Mouse (Mus musculus) A20 (cell line): Measurements from ENCODE around the gene Clpx.
A peak's percentile ranks its signal among the peaks of the same experiment; 100 is the strongest.

Experiments used
- DNase-seq: peaks from one replicate; pipeline ENCODE4 v3.0.0-alpha.2; 2011; ENCODE audit warnings: low read depth, low spot score

Gene Clpx

DNA sequence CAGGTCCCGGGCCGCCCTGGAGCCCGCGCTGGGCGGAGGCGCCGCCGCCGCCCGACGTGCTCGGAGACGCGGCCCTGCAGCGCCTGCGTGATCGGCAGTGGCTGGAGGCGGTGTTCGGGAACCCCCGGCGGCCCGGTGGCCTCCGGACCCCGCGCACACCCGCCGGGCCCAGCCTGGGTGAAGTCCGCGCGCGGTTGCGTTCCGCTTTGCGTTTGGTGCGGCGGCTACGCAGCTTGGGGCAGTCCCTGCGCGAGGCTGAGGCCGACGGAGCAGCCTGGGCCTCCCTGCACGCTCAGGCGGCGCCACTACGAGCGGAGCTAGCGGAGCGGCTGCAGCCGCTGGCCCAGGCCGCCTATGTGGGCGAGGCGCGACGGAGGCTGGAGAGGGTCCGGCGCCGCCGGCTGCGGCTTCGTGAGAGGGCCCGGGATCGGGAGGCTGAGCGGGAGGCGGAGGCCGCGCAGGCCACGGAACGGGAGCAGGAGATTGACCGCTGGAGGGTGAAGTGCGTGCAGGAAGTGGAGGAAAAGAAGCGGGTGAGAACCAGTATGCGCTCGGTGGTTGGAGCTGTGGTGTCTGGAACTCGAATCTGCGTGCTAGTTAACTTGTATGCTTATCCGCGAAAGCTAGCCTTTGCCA, 52.5 kb downstream of the Clpx start:
- peak; percentile 73 for DNase-seq

DNA sequence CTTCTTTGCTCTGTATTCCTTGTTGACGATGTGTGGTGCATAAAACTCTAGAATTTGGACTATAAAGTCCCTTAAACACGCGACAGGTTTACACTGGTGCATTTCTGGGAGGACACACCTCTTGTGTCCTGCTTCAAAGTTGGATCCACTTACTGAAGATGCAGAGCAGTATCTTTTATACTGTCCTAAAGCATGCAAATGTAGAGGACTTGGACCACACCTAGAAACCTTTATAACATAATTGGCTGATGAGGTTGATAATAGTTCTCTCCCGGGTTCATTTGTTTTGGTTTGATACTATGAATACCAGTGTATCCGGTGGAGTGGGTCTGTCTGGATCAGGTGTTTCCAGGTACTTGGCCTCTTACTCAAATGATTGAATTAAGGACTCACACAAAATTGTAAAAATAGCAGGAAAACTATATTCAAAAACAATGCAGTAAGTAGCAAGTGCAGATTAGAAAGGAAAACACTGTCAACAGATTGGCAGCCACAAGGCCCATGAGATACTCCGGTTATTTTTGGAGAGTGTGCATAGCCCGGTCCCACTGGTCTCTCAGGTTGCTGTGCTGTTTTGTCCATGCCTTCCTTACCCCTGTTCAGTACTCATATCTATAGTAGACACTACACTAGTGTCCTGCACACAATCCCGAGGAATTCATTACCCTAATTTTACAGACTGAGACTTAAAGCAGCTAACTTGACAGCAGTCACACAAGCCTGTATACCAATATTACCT, 53.2 kb downstream of the Clpx start:
- DNase-seq = no peak

DNA sequence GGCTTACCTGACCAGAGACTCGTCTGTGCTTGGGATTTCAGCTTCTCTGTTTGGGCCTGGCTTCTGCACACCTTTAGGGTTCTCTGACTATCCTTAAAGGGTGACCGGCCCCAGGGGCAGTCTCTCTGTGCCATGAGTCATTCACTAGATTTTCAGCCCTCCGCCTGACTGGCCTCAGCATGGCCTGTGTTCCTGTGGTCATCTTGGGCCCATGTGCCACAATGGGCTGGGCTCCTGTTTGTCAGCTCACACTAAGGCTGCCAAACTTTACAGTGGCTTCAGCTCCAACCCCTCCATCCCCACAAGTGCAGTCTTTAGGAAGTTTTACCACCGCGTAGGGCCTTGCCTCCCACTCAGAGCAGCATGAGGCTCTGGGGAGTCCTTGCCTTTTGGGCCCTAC, 59.2 kb downstream of the Clpx start:
- no peak for DNase-seq

DNA sequence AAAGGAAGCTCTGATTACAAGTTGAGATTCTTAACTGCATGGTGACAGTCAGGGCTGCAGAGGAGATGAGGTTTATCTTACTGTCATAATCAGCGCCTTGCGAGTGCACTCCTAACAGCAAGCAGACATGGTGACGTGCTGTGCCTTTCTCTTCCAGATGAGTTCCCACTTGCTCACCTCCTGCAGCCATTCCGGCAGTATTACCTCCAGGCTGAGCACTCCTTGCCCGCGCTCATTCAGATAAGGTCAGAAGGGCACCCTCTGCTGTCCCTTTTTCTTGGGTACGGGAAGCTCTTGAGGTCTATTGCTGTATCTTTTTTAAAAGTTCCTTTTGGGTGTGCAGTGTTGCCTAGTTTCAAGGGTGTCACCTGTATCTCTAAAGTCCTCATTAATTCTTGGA, 62.5 kb downstream of the Clpx start:
- no peak for DNase-seq

GRCm38 (mm10) chr9:65356971-65357370, 62.9 kb downstream of the Clpx start:
- no peak for DNase-seq

DNA sequence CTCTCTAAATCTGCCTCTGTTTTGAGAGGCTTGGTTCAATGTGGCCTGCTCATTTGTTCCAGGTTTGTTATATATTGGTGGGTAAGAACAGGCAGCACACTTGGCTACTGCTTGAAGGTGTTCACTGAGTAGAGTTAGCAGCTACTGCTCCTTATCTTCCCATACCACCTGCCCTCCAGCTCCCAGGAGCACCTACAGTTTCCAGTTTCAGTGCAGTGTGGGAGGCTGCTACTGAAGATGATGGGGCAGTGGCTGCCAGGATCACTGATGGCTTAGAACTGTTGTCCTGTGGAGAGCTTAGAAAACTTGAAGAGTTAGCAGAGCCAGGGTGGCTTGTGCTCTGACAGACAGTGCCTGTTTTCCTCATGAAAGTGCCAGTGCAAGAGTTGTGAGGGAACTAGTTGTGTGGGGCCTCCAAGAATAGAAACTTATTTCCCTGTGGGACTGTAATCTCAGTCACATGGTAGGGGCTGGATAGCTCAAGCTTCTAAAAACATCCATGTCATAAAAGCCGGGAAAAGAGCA, 65.0 kb downstream of the Clpx start:
- DNase-seq = no peak

DNA sequence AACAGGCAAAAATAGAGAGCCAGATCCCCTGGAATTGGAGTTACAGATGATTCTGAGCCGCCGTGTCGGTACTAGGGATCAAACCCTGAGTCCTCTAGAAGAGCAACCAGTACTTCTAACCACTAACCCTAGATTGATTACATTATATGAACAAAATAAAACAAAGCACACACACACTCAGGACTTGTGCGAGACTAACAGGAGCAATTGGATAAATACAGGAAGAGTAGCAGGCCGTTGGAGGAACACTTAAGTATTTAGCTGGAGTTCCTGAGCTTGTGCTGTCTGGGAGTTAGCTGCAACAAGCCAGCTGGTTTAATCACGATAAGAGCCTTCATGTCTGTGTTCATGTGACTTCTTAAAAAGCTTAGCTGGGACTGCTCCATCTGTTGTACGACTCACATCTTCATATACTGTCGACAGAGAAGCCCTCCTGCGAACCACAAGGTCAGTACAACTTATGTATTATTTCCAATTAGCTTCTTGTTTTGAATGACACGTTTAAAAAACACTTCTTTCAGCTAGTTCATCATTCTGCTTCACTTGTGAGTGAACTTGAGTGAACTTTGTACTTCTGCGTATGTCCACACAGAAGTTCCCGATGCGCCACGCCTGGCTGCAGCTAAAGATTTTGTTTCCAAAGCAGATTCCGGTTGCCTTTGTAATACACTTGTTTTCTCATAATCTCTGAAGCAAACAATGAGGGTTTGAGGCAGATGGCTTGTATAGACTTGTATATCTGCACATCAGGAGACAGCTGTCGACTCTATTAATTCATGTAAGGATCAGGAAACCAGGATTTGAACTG, 66.8 kb downstream of the Clpx start, which contains the start of gene Ubap1l:
TSS of gene Ubap1l (plus strand) at position 401 of the 808 bp plus-strand sequence.
- DNase-seq = no peak

DNA sequence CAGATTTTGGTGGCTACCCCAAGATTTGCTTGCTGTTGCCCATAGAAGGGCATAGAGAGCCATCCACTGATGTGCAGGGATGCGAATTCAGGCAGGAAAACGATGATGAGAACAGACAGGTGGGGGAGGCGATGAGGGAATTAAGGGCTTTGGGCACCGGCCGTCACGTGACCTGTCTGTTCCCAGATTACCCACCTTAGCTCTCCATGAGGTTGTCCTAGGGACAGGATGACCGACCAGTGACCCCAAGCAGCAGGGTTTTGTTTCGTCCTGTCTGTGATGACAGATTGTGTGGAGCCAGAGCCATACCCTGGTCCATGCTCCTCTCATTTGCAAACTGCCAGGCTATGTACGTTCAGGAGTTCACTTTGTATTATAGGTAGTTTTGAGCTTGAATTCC, 69.6 kb downstream of the Clpx start:
- no peak for DNase-seq

DNA sequence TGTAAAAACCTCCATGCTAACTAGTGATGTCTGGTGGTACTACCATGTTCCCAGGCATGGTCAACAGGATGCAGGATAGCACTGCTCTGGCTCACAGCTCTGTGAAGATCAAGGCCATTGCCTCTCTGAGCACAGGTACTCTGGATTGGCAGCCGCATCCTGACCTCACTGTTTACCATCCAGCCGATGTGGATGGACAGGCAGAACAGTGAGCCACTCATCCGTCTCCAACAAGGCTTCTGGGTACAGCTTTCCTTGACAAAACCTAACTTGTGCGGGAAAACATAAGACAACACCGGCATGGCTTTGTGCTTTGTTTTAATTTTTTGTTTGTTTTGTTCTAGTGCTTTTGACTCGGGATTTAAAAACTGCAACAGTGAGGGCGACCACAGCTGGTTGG, 71.7 kb downstream of the Clpx start:
- no peak for DNase-seq

DNA sequence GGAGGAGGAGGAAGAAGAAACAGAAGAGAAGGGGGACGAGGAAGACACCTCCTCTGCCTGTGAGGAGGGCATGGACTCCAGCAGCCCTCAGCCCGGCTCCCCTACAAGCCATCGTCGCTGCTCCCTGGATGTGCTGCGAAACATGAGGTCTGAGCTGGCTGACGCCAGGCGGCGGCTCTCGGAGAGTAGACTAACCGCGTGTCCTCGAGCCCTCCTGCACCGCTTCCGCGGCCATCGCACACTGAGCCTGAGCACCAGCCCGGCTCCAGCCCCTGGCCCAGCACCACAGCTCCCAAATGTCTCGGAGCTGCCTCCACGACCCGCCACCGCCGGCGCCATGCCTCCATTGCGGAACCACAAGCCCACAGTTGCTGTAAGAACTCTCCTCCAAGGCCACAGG, 77.7 kb downstream of the Clpx start:
- DNase-seq = no peak

GRCm38 (mm10) chr9:65372449-65372848, 78.4 kb downstream of the Clpx start:
- peak; percentile 33 for DNase-seq

GRCm38 (mm10) chr9:65374468-65375162, 80.6 kb downstream of the Clpx start:
- no peak for DNase-seq

- no peak for DNase-seq
Observed at GRCm38 (mm10) chr9:65375163-65375934, 81.3 kb downstream of the Clpx start.
